Mouse (Mus musculus): ENCODE results near the gene Park7. TPM values are rescaled to one million over a fixed set of nuclear protein-coding genes. Genes with fewer than 3 reads are reported as not detected.

Park7 gene
- polyA plus RNA-seq, 1 experiment from 2014 or later, result 413 TPM

DNA sequence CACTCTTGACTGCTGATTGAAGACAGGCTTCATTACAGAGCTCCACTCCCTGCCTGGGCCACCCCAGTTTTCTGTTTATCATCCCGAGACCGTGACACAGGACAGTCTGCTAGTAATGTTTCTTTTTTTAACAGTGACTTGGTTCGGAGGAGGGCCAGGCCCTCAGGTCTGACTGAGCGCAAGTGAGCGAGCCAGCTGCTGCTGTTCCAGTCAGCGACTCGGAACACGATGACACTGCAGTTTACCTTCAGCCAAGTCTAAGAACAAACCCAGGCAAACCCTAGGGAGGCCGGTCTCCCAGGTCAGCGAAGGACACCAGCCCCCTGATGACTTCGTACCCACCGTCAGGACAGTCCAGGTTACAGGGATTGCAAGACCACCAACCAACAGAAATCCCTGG, 12.2 kb downstream of the Park7 start:
- 91% methylated on average over 12 of the region's 12 CpGs for WGBS
- ATAC-seq, result no peak
- peaks cover 44% of the 10 kb centered on the region for H3K36me3 ChIP-seq (ENCODE audit: control insufficient read depth, insufficient read depth, low read length)

DNA sequence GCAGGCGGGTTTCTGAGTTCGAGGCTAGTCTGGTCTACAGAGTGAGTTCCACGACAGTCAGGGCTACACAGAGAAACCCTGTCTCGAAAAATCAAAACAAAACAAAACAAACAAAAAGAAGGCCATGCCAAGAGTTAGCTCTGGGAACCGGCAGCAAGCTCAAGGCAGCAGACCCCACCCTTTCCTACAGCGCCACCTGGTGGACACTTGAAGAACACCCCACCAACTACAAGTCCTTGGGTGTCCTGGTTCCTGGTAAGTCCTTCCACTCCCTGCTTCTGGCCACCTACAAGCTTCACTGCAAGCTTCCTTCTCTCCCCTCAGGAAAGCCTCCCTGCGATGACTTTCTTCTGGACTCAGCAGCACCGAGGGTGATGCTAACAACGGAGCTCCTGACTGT, 12.6 kb downstream of the Park7 start:
- no peaks in the 10 kb centered on the region for H3K27me3 ChIP-seq (replicated peaks; ENCODE audit: control insufficient read depth, insufficient read depth, low read length)
- no peak overlapping the region for H3K4me2 ChIP-seq (ENCODE audit: low read length)
- no peak overlapping the region for H3K9ac ChIP-seq (ENCODE audit: low read depth, low read length)
- H3K4me3 ChIP-seq (ENCODE audit: low read length), result no peak overlapping the region
- peaks cover 47% of the 10 kb centered on the region for H3K36me3 ChIP-seq (ENCODE audit: control insufficient read depth, insufficient read depth, low read length)
- no peak overlapping the region for H3K27ac ChIP-seq (ENCODE audit: low read depth, low read length)
- 47% methylated on average over 9 of the region's 9 CpGs for WGBS
- no peaks in the 10 kb centered on the region for H3K4me1 ChIP-seq (ENCODE audit: control insufficient read depth, insufficient read depth, low read depth, low read length)
- no peaks in the 10 kb centered on the region for H3K9me3 ChIP-seq (ENCODE audit: control insufficient read depth, low read length)
- ATAC-seq, result no peak

More for the DNA sequence above, 12.2 kb downstream of the Park7 start:
- no peak overlapping the region for H3K4me3 ChIP-seq (ENCODE audit: low read length)
- H3K9me3 ChIP-seq (ENCODE audit: control insufficient read depth, low read length), result no peaks in the 10 kb centered on the region
- no peak overlapping the region for H3K9ac ChIP-seq (ENCODE audit: low read depth, low read length)
- H3K4me1 ChIP-seq (ENCODE audit: control insufficient read depth, insufficient read depth, low read depth, low read length), result no peaks in the 10 kb centered on the region
- no peaks in the 10 kb centered on the region for H3K27me3 ChIP-seq (replicated peaks; ENCODE audit: control insufficient read depth, insufficient read depth, low read length)
- no peak overlapping the region for H3K27ac ChIP-seq (ENCODE audit: low read depth, low read length)
- no peak overlapping the region for H3K4me2 ChIP-seq (ENCODE audit: low read length)

GRCm38 (mm10) chr4:150900486-150900885, 13.8 kb downstream of the Park7 start:
- peaks cover 49% of the 10 kb centered on the region for H3K36me3 ChIP-seq (ENCODE audit: control insufficient read depth, insufficient read depth, low read length)
- 97% methylated on average over 13 of the region's 13 CpGs for WGBS

GRCm38 (mm10) chr4:150898716-150899365, 15.4 kb downstream of the Park7 start:
- H3K9ac ChIP-seq (ENCODE audit: low read depth, low read length), result no peak overlapping the region
- H3K4me2 ChIP-seq (ENCODE audit: low read length), result no peak overlapping the region
- 60% methylated on average over 13 of the region's 13 CpGs for WGBS
- no peaks in the 10 kb centered on the region for H3K4me1 ChIP-seq (ENCODE audit: control insufficient read depth, insufficient read depth, low read depth, low read length)
- H3K36me3 ChIP-seq (ENCODE audit: control insufficient read depth, insufficient read depth, low read length), result peaks cover 46% of the 10 kb centered on the region
- H3K4me3 ChIP-seq (ENCODE audit: low read length), result no peak overlapping the region
- H3K27me3 ChIP-seq (replicated peaks; ENCODE audit: control insufficient read depth, insufficient read depth, low read length), result no peaks in the 10 kb centered on the region
- no peak overlapping the region for H3K27ac ChIP-seq (ENCODE audit: low read depth, low read length)
- H3K9me3 ChIP-seq (ENCODE audit: control insufficient read depth, low read length), result no peaks in the 10 kb centered on the region
- ATAC-seq, result peak; percentile 72

More at GRCm38 (mm10) chr4:150900486-150900885, 13.8 kb downstream of the Park7 start:
- H3K27me3 ChIP-seq (replicated peaks; ENCODE audit: control insufficient read depth, insufficient read depth, low read length), result no peaks in the 10 kb centered on the region
- no peaks in the 10 kb centered on the region for H3K9me3 ChIP-seq (ENCODE audit: control insufficient read depth, low read length)
- no peak overlapping the region for H3K9ac ChIP-seq (ENCODE audit: low read depth, low read length)
- ATAC-seq, result no peak
- no peak overlapping the region for H3K27ac ChIP-seq (ENCODE audit: low read depth, low read length)
- H3K4me2 ChIP-seq (ENCODE audit: low read length), result no peak overlapping the region
- H3K4me1 ChIP-seq (ENCODE audit: control insufficient read depth, insufficient read depth, low read depth, low read length), result no peaks in the 10 kb centered on the region
- no peak overlapping the region for H3K4me3 ChIP-seq (ENCODE audit: low read length)

DNA sequence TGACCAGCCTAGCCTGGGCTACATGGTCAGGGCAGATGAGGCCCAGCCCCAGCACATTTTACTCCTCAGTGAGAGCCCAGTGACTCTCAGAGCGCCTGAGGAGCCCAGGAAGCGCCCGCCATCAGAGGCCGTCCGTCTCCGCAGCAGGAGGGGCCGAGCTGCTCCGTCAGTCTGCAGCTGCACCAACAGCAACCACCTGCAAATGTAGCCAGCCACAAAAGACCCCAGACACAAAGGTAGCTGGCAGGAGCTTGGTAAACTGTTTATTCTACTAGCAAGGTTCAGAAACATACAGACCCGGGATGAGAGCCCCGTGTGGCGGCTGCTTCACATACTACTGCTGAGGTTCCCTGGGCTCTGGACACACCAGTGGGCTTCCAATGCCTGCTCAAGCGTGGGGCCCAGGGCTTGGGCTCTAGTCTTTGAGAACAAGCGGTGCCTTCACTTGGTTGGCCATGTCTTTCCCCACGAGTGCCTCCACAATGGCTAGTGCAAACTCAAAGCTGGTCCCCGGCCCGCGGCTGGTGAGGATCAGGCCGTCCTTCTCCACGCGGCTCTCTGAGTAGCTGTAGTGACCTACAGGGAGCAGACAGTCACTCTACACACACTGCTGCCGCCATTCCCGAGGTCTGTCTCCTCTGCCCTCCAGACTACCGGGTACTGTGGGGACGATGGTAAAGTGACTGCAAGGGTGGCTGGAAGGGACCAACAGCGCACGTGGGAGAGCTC, 17.2 kb downstream of the Park7 start:
- peaks cover 36% of the 10 kb centered on the region for H3K36me3 ChIP-seq (ENCODE audit: control insufficient read depth, insufficient read depth, low read length)
- WGBS, result 93% methylated on average over 26 of the region's 26 CpGs

GRCm38 (mm10) chr4:150894718-150895501, 19.3 kb downstream of the Park7 start:
- ATAC-seq, result no peak
- no peaks in the 10 kb centered on the region for H3K27me3 ChIP-seq (replicated peaks; ENCODE audit: control insufficient read depth, insufficient read depth, low read length)
- H3K27ac ChIP-seq (ENCODE audit: low read depth, low read length), result no peak overlapping the region
- 77% methylated on average over 8 of the region's 8 CpGs for WGBS
- H3K36me3 ChIP-seq (ENCODE audit: control insufficient read depth, insufficient read depth, low read length), result peaks cover 24% of the 10 kb centered on the region
- no peaks in the 10 kb centered on the region for H3K4me1 ChIP-seq (ENCODE audit: control insufficient read depth, insufficient read depth, low read depth, low read length)
- no peak overlapping the region for H3K4me2 ChIP-seq (ENCODE audit: low read length)
- H3K9ac ChIP-seq (ENCODE audit: low read depth, low read length), result no peak overlapping the region
- H3K4me3 ChIP-seq (ENCODE audit: low read length), result no peak overlapping the region
- H3K9me3 ChIP-seq (ENCODE audit: control insufficient read depth, low read length), result no peaks in the 10 kb centered on the region

More for the DNA sequence above, 17.2 kb downstream of the Park7 start:
- no peaks in the 10 kb centered on the region for H3K4me1 ChIP-seq (ENCODE audit: control insufficient read depth, insufficient read depth, low read depth, low read length)
- no peak overlapping the region for H3K4me2 ChIP-seq (ENCODE audit: low read length)
- H3K27me3 ChIP-seq (replicated peaks; ENCODE audit: control insufficient read depth, insufficient read depth, low read length), result no peaks in the 10 kb centered on the region
- H3K9ac ChIP-seq (ENCODE audit: low read depth, low read length), result no peak overlapping the region
- no peak overlapping the region for H3K4me3 ChIP-seq (ENCODE audit: low read length)
- H3K27ac ChIP-seq (ENCODE audit: low read depth, low read length), result no peak overlapping the region
- no peak for ATAC-seq
- no peaks in the 10 kb centered on the region for H3K9me3 ChIP-seq (ENCODE audit: control insufficient read depth, low read length)

DNA sequence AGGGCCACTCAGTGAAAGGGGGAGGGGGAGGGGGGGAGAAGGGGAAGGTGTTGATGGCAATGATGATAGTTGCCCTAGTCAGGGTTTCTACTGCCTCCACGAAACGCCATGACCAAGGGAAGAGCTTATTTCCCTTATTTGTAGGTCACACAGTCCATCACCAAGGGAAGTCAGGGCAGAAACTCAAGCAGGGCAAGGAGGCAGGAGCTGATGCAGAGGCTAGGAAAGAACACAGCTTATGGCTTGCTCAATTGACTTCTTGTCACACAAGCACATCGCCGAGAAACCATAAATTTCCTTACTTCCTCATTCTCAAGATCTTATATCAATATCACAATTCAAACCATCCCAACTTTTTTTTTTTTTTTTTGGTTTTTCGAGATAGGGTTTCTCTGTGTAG, 22.9 kb downstream of the Park7 start:
- H3K27me3 ChIP-seq (replicated peaks; ENCODE audit: control insufficient read depth, insufficient read depth, low read length), result no peaks in the 10 kb centered on the region
- no peak overlapping the region for H3K9ac ChIP-seq (ENCODE audit: low read depth, low read length)
- no peak for ATAC-seq
- H3K4me2 ChIP-seq (ENCODE audit: low read length), result no peak overlapping the region
- no peaks in the 10 kb centered on the region for H3K9me3 ChIP-seq (ENCODE audit: control insufficient read depth, low read length)
- H3K4me3 ChIP-seq (ENCODE audit: low read length), result no peak overlapping the region
- 84% methylated on average over 5 of the region's 5 CpGs for whole genome bisulfite sequencing
- no peaks in the 10 kb centered on the region for H3K4me1 ChIP-seq (ENCODE audit: control insufficient read depth, insufficient read depth, low read depth, low read length)
- H3K27ac ChIP-seq (ENCODE audit: low read depth, low read length), result no peak overlapping the region
- H3K36me3 ChIP-seq (ENCODE audit: control insufficient read depth, insufficient read depth, low read length), result 0 out of 2 replicates have a peak, but pooled peaks cover 4% of the 10 kb centered on the region

- Histone ChIP-seq H3K4me1 (ENCODE audit: control insufficient read depth, insufficient read depth, low read depth, low read length) (no peaks in the 10 kb centered on the region), H3K36me3 (ENCODE audit: control insufficient read depth, insufficient read depth, low read length) (no peaks in the 10 kb centered on the region), H3K9me3 (ENCODE audit: control insufficient read depth, low read length) (no peaks in the 10 kb centered on the region), H3K27me3 (replicated peaks; ENCODE audit: control insufficient read depth, insufficient read depth, low read length) (no peaks in the 10 kb centered on the region), H3K4me2 (ENCODE audit: low read length) (peak overlapping the region; percentile 35), H3K27ac (ENCODE audit: low read depth, low read length) (no peak overlapping the region), H3K4me3 (ENCODE audit: low read length) (no peak overlapping the region), H3K9ac (ENCODE audit: low read depth, low read length) (no peak overlapping the region)
- ATAC-seq, result no peak
- WGBS, result 42% methylated on average over 13 of the region's 13 CpGs
Measured at GRCm38 (mm10) chr4:150889955-150890315, 24.3 kb downstream of the Park7 start.
